Mouse (Mus musculus): ENCODE measurements around the gene Dspp. TPM values are rescaled to one million over a fixed set of nuclear protein-coding genes. Genes with fewer than 3 reads are reported as not detected.

Gene Dspp
- polyA plus RNA-seq, 1 experiment = not detected

DNA sequence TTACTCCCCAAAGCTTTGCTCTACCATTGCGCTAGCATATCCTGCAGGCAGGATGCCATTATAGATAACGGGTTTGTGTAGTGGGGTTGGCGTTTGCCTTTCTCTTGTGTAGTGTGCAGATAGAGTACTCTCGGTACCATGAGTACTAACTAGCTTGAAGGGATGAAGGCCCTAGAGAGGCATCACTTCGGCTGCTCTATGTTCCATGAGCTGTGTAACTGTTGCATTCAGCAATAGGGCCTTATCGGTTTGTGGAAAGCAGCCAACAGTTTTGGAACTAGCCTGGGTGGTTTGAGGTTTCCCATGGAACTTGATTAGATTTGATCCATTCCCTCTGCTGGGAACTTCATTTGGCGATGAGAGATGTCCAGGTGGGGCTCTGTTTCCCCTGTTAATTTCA lies 12.8 kb upstream of the Dspp start:
- H3K27me3 ChIP-seq (ENCODE audit: control insufficient read depth, insufficient read depth, insufficient read length) = no peaks in the 10 kb centered on the region
- no peak for TF ChIP-seq TCF12 (IDR thresholded peaks at IDR 0.05; ENCODE audit: insufficient read depth, poor library complexity, severe bottlenecking)
- no peak for TF ChIP-seq REST (IDR thresholded peaks at IDR 0.05; ENCODE audit: insufficient read depth, insufficient read length)
- no peak for TF ChIP-seq USF1 (IDR thresholded peaks at IDR 0.05; ENCODE audit: low read depth)
- no peak for TF ChIP-seq MYOD1 (IDR thresholded peaks at IDR 0.05; ENCODE audit: control insufficient read depth in 1 of 3, insufficient read length in 2 of 3, low read depth in 2 of 3)
- no peak for TF ChIP-seq POLR2A (IDR thresholded peaks at IDR 0.05; ENCODE audit: insufficient read length, low read depth)
- TF ChIP-seq POLR2AphosphoS2 (IDR thresholded peaks at IDR 0.05; ENCODE audit: insufficient read length, low read depth) = no peak
- TF ChIP-seq MYOG (IDR thresholded peaks at IDR 0.05; ENCODE audit: control insufficient read depth in 1 of 3, insufficient read depth in 1 of 3, insufficient read length in 2 of 3, low read depth in 2 of 3) = no peak
- no peak for TF ChIP-seq TCF3 (IDR thresholded peaks at IDR 0.05; ENCODE audit: insufficient read length, low read depth)
- TF ChIP-seq E2F4 (IDR thresholded peaks at IDR 0.05; ENCODE audit: insufficient read depth) = no peak
- H3K36me3 ChIP-seq (ENCODE audit: control insufficient read depth, insufficient read depth) = no peaks in the 10 kb centered on the region
- H3K4me3 ChIP-seq = no peak overlapping the region
- no peaks in the 10 kb centered on the region for H3K79me2 ChIP-seq (ENCODE audit: control insufficient read depth, insufficient read depth)
- no peak overlapping the region for H3ac ChIP-seq (ENCODE audit: control insufficient read depth, insufficient read length)
- H3K4me2 ChIP-seq (ENCODE audit: low read depth) = no peak overlapping the region

DNA sequence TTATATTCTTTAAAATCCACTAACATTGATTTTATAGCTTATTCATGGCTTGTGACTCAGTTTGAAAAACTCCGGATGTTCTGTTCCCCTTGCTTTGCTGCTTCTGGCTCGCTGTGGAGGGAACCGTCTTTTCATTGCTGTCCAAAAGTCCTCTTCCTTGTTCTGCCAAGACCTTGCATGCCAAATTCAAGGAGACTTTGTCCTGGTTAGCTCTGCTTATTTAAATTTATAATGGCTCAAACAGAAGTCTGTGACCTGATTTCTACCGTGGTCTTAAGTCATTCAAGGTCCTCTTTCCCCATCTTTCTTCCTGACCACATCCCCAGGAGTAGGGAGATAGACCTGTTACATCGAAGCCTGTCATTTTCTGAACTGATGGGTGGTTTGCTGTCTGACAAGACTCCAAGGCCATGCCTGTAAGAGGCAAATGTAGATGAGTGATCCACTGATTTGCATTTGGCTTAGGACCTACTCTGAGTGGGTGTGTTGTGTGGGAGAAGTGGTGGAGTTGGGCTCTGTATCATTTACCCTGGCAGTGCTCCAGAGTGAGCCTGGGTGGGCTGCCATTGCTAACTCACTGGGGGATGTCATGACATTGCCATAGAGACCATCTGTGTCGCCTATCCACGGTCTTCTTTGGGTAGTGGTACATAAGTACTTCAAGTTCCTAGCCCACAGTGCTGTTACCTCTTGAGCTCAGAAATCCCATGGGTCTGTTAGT lies 12.0 kb upstream of the Dspp start:
- H3K36me3 ChIP-seq (ENCODE audit: control insufficient read depth, insufficient read depth) = no peaks in the 10 kb centered on the region
- TF ChIP-seq MYOG (IDR thresholded peaks at IDR 0.05; ENCODE audit: control insufficient read depth in 1 of 3, insufficient read depth in 1 of 3, insufficient read length in 2 of 3, low read depth in 2 of 3) (no peak), TCF3 (IDR thresholded peaks at IDR 0.05; ENCODE audit: insufficient read length, low read depth) (no peak), MAX (IDR thresholded peaks at IDR 0.05; ENCODE audit: low read depth) (no peak), POLR2A (IDR thresholded peaks at IDR 0.05; ENCODE audit: insufficient read length, low read depth) (no peak), POLR2AphosphoS2 (IDR thresholded peaks at IDR 0.05; ENCODE audit: insufficient read length, low read depth) (no peak), TCF12 (IDR thresholded peaks at IDR 0.05; ENCODE audit: insufficient read depth, poor library complexity, severe bottlenecking) (no peak), SRF (IDR thresholded peaks at IDR 0.05; ENCODE audit: control insufficient read depth, insufficient read length, low read depth) (no peak), CEBPB (IDR thresholded peaks at IDR 0.05; ENCODE audit: insufficient read depth, poor library complexity, severe bottlenecking) (no peak)
- no peak overlapping the region for H3K4me2 ChIP-seq (ENCODE audit: low read depth)
- no peak overlapping the region for H3K4me3 ChIP-seq
- H3K27me3 ChIP-seq (ENCODE audit: control insufficient read depth, insufficient read depth, insufficient read length) = no peaks in the 10 kb centered on the region
- no peak overlapping the region for H3ac ChIP-seq (ENCODE audit: control insufficient read depth, insufficient read length)
- no peaks in the 10 kb centered on the region for H3K79me2 ChIP-seq (ENCODE audit: control insufficient read depth, insufficient read depth)

DNA sequence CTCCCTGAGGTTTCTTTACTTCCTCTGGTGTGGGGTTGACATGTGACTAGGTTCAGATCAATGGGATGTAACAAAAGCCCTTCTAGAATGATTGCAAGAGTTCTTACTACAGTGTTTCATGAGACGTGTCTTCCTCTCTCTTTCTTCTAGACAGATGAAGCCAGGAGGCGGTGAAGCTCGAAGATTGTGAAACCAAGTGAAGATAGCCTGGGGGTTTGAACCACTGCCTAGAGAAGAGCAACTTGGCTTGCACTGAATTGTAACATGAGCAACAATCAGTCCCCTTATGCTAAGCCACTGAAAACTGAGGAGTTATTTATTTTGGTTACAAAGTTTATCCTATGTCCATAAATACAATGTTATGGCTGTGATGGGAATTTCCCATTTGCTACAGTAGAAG lies 9.9 kb upstream of the Dspp start:
- Histone ChIP-seq H3K79me2 (ENCODE audit: control insufficient read depth, insufficient read depth) (no peaks in the 10 kb centered on the region), H3ac (ENCODE audit: control insufficient read depth, insufficient read length) (no peak overlapping the region), H3K4me3 (no peak overlapping the region), H3K27me3 (ENCODE audit: control insufficient read depth, insufficient read depth, insufficient read length) (no peaks in the 10 kb centered on the region), H3K36me3 (ENCODE audit: control insufficient read depth, insufficient read depth) (no peaks in the 10 kb centered on the region), H3K4me2 (ENCODE audit: low read depth) (no peak overlapping the region)
- TF ChIP-seq TCF12 (IDR thresholded peaks at IDR 0.05; ENCODE audit: insufficient read depth, poor library complexity, severe bottlenecking) = no peak

DNA sequence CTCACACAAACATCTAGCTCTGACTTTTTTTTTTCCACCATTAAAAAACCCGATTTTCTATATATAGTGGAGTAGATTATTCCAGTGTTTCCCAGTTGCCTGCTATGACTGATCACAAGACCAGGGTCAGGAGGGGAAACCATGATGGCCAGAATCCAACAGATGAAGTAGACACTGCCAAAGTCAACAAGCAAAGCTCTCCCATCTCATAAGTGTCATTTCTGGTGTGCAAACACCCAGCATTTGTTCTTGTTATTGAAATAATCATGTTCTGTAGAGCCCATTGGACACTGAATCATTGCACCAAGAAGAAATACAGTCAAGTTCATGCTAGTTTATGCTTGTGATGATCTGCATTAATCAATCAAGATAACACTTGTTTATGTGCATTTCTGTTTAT lies 9.1 kb upstream of the Dspp start:
- H3ac ChIP-seq (ENCODE audit: control insufficient read depth, insufficient read length) = no peak overlapping the region
- no peak overlapping the region for H3K4me3 ChIP-seq
- H3K27me3 ChIP-seq (ENCODE audit: control insufficient read depth, insufficient read depth, insufficient read length) = peaks cover 5% of the 10 kb centered on the region
- H3K4me2 ChIP-seq (ENCODE audit: low read depth) = no peak overlapping the region
- no peak for TF ChIP-seq TCF12 (IDR thresholded peaks at IDR 0.05; ENCODE audit: insufficient read depth, poor library complexity, severe bottlenecking)
- TF ChIP-seq POLR2A (IDR thresholded peaks at IDR 0.05; ENCODE audit: insufficient read length, low read depth) = no peak
- TF ChIP-seq E2F4 (IDR thresholded peaks at IDR 0.05; ENCODE audit: insufficient read depth) = no peak
- no peak for TF ChIP-seq SRF (IDR thresholded peaks at IDR 0.05; ENCODE audit: control insufficient read depth, insufficient read length, low read depth)
- TF ChIP-seq CEBPB (IDR thresholded peaks at IDR 0.05; ENCODE audit: insufficient read depth, poor library complexity, severe bottlenecking) = no peak
- TF ChIP-seq TCF3 (IDR thresholded peaks at IDR 0.05; ENCODE audit: insufficient read length, low read depth) = no peak
- TF ChIP-seq MAX (IDR thresholded peaks at IDR 0.05; ENCODE audit: low read depth) = no peak
- H3K79me2 ChIP-seq (ENCODE audit: control insufficient read depth, insufficient read depth) = no peaks in the 10 kb centered on the region
- no peaks in the 10 kb centered on the region for H3K36me3 ChIP-seq (ENCODE audit: control insufficient read depth, insufficient read depth)

DNA sequence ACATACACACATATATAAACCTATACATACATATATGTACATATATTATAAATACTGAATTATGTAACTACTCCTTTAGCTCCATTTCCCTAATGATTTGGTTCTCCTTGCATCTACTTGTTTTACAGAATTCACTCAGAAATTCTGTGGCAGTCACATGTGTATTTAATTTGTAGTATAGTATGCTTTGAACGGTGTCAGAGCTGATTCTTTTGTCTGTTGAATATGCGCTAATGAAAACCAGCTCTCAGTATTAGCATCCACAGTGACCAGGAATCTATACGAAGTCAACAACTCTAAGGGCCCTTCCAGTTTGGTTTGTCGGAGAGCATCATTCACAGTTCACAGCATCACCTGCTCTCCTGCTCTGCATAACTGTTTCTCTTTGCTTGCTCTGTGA lies 7.0 kb upstream of the Dspp start:
- Histone ChIP-seq H3K36me3 (ENCODE audit: control insufficient read depth, insufficient read depth) (no peaks in the 10 kb centered on the region), H3ac (ENCODE audit: control insufficient read depth, insufficient read length) (no peak overlapping the region), H3K79me2 (ENCODE audit: control insufficient read depth, insufficient read depth) (no peaks in the 10 kb centered on the region), H3K4me3 (no peak overlapping the region), H3K27me3 (ENCODE audit: control insufficient read depth, insufficient read depth, insufficient read length) (peaks cover 5% of the 10 kb centered on the region), H3K4me2 (ENCODE audit: low read depth) (no peak overlapping the region)
- no peak for TF ChIP-seq MYOG (IDR thresholded peaks at IDR 0.05; ENCODE audit: control insufficient read depth in 1 of 3, insufficient read depth in 1 of 3, insufficient read length in 2 of 3, low read depth in 2 of 3)

DNA sequence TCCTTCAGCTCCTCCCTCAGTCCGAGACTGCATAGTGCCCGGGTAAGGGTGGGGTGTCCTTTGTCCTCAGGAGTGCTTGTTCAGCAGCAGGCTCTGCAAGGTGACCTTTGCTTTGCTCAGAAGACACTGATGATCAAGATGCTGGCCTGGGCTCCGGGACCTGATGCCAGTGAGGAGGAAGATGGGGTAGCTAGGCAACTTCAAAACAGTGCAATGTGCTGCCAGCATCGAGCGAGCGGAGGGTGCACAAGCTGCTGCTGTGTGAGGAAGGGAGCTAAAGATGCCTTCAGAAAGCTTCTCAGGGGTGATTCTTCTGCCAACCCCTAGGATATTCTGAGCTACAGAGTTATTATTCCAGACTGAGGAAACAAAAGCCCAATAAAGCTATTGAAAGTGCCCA lies 2.6 kb downstream of the Dspp start:
- H3K27me3 ChIP-seq (ENCODE audit: control insufficient read depth, insufficient read depth, insufficient read length) = no peaks in the 10 kb centered on the region
- no peaks in the 10 kb centered on the region for H3K79me2 ChIP-seq (ENCODE audit: control insufficient read depth, insufficient read depth)
- no peaks in the 10 kb centered on the region for H3K36me3 ChIP-seq (ENCODE audit: control insufficient read depth, insufficient read depth)
- no peak overlapping the region for H3K4me3 ChIP-seq
- TF ChIP-seq TCF12 (IDR thresholded peaks at IDR 0.05; ENCODE audit: insufficient read depth, poor library complexity, severe bottlenecking) = no peak
- no peak for TF ChIP-seq TCF3 (IDR thresholded peaks at IDR 0.05; ENCODE audit: insufficient read length, low read depth)
- TF ChIP-seq POLR2AphosphoS2 (IDR thresholded peaks at IDR 0.05; ENCODE audit: insufficient read length, low read depth) = no peak
- TF ChIP-seq MYOG (IDR thresholded peaks at IDR 0.05; ENCODE audit: control insufficient read depth in 1 of 3, insufficient read depth in 1 of 3, insufficient read length in 2 of 3, low read depth in 2 of 3) = no peak
- no peak for TF ChIP-seq REST (IDR thresholded peaks at IDR 0.05; ENCODE audit: insufficient read depth, insufficient read length)
- no peak for TF ChIP-seq POLR2A (IDR thresholded peaks at IDR 0.05; ENCODE audit: insufficient read length, low read depth)
- TF ChIP-seq MAX (IDR thresholded peaks at IDR 0.05; ENCODE audit: low read depth) = no peak
- no peak for TF ChIP-seq USF1 (IDR thresholded peaks at IDR 0.05; ENCODE audit: low read depth)
- TF ChIP-seq MYOD1 (IDR thresholded peaks at IDR 0.05; ENCODE audit: control insufficient read depth in 1 of 3, insufficient read length in 2 of 3, low read depth in 2 of 3) = no peak
- no peak for TF ChIP-seq SRF (IDR thresholded peaks at IDR 0.05; ENCODE audit: control insufficient read depth, insufficient read length, low read depth)
- TF ChIP-seq CEBPB (IDR thresholded peaks at IDR 0.05; ENCODE audit: insufficient read depth, poor library complexity, severe bottlenecking) = no peak
- no peak for TF ChIP-seq E2F4 (IDR thresholded peaks at IDR 0.05; ENCODE audit: insufficient read depth)
- no peak overlapping the region for H3K4me2 ChIP-seq (ENCODE audit: low read depth)
- no peak overlapping the region for H3ac ChIP-seq (ENCODE audit: control insufficient read depth, insufficient read length)
